Mouse (Mus musculus) stomach, embryonic 14.5 days (tissue): ENCODE results near the gene Cyth2. TPM values are rescaled to one million over a fixed set of nuclear protein-coding genes. Genes with fewer than 3 reads are reported as not detected.

Experiments
- ATAC-seq: fragments of 200-750 bp; cut with Nextera tagmentation; 2 replicates; pipeline ENCODE4 v1.8.0; 2017; ENCODE audit warnings: low read depth, moderate TSS enrichment; ENCODE audit not compliant: insufficient number of reproducible peaks, insufficient read depth, low FRiP score
- H3K27ac ChIP-seq: fragments of 300-500 bp; sonication (generic); 2 replicates; pipeline ENCODE4 v1.5.1; 2014; ENCODE audit warnings: mild to moderate bottlenecking, low read length, moderate library complexity, mixed read lengths
- H3K27me3 ChIP-seq: fragments of 300-500 bp; sonication (generic); 2 replicates; pipeline ENCODE4 v1.6.1; 2014; ENCODE audit warnings: low read length, control low read depth, mixed read lengths; ENCODE audit not compliant: control insufficient read depth, insufficient read depth
- H3K36me3 ChIP-seq: fragments of 300-500 bp; sonication (generic); 2 replicates; pipeline ENCODE4 v1.6.1; 2014; ENCODE audit warnings: mild to moderate bottlenecking, control low read depth, low read length, moderate library complexity, mixed read lengths; ENCODE audit not compliant: control insufficient read depth, insufficient read depth
- H3K4me1 ChIP-seq: fragments of 300-500 bp; sonication (generic); 2 replicates; pipeline ENCODE4 v1.6.1; 2014; ENCODE audit warnings: low read length, control low read depth, mixed read lengths; ENCODE audit not compliant: control insufficient read depth, insufficient read depth
- H3K4me2 ChIP-seq: fragments of 300-500 bp; sonication (generic); replicated peaks from 2 replicates; pipeline ENCODE4 v1.6.1; 2014; ENCODE audit warnings: low read depth, low read length, control low read depth
- H3K4me3 ChIP-seq: fragments of 300-500 bp; sonication (generic); 2 replicates; pipeline ENCODE4 v1.5.1; 2014; ENCODE audit warnings: low read depth, low read length, control low read depth
- H3K9ac ChIP-seq: fragments of 300-500 bp; sonication (generic); replicated peaks from 2 replicates; pipeline ENCODE4 v1.6.1; 2014; ENCODE audit warnings: low read depth, mild to moderate bottlenecking, control low read depth, low read length, moderate library complexity, mixed read lengths
- H3K9me3 ChIP-seq: fragments of 300-500 bp; sonication (generic); 2 replicates; pipeline ENCODE4 v1.6.1; 2016; ENCODE audit warnings: low read depth, low read length, control low read depth; ENCODE audit not compliant: control insufficient read depth
- WGBS: fragments of 180-500 bp; shearing (Covaris S2); extraction: QIAGEN DNeasy Blood & Tissue Kit; methylation state at CpG from one replicate; pipeline ENCODE4 v1.1.7; 2014; 5-methylcytosine and 5-hydroxymethylcytosine counted together
- polyA plus RNA-seq: library from polyadenylated mRNA; unstranded; fragments of >200 nt; fragmentation: Nextera tagmentation; extraction: Ambion mirVana; gene quantifications from 2 replicates; pipeline ENCODE4 v1.2.1, GENCODE M21; 2014

The Cyth2 gene
- polyA plus RNA-seq, 1 experiment from 2014 or later = 92.6 TPM

DNA sequence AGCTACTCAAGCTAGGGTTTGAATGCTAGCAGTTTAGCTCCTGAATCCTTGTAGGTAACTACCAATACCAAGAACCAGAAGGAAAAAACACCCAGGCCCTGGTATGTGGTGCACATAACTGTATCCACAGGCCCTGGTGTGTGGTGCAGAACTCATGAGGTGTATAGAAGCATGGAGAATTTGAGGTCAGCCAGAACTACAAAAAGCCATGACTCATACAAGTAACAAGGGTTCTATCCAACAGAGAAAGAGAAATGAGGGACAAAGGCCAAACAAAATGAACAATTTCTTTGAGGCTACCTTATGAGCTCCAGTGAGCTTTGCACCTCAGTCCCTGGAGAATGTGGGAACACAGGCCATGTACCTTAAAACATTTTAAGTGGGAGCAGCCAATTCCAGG lies 6.5 kb upstream of the Cyth2 start:
- Histone ChIP-seq H3K27ac (no peak overlapping the region), H3K27me3 (no peaks in the 10 kb centered on the region), H3K36me3 (peaks cover 20% of the 10 kb centered on the region), H3K9ac (no peak overlapping the region), H3K4me3 (no peak overlapping the region), H3K9me3 (no peaks in the 10 kb centered on the region), H3K4me1 (no peaks in the 10 kb centered on the region), H3K4me2 (no peak overlapping the region)
- no peak for ATAC-seq

DNA sequence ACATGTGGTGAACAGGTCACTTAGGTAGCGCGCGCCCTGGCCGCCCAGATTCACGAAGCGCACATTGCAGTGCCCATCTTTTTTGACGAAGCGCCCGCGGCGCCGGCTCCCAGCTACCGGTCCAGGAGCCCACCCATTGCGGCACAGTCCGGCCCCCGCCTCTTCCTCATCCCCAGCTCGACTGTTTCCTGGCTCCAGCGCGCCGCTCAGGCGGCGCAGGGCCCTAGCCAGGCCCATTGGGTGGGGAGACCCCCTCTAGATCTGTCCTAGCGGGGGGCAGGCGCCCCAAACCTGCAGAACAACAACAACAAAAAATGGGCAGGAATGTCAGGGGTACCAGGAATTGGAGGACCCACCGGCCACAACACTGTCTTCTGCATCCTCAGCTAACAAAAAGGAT lies 5.5 kb upstream of the Cyth2 start:
- no peak overlapping the region for H3K4me3 ChIP-seq
- H3K9ac ChIP-seq = no peak overlapping the region
- WGBS = 12% methylated on average over 25 of the region's 25 CpGs
- H3K36me3 ChIP-seq = peaks cover 9% of the 10 kb centered on the region; the same call in 1 of the 2 replicates
- no peaks in the 10 kb centered on the region for H3K9me3 ChIP-seq
- no peaks in the 10 kb centered on the region for H3K27me3 ChIP-seq
- H3K27ac ChIP-seq = no peak overlapping the region
- peak overlapping the region; percentile 31; the same call in 1 of the 2 replicates for H3K4me2 ChIP-seq
- H3K4me1 ChIP-seq = peaks cover 7% of the 10 kb centered on the region
- no peak for ATAC-seq

- H3K9ac ChIP-seq = no peak overlapping the region; the same call in 1 of the 2 replicates
- peaks cover 17% of the 10 kb centered on the region for H3K36me3 ChIP-seq
- H3K4me1 ChIP-seq = peaks cover 18% of the 10 kb centered on the region
- H3K4me3 ChIP-seq = no peak overlapping the region
- no peaks in the 10 kb centered on the region for H3K27me3 ChIP-seq
- H3K27ac ChIP-seq = no peak overlapping the region
- H3K9me3 ChIP-seq = no peaks in the 10 kb centered on the region
- ATAC-seq = no peak
- 66% methylated on average over 2 of the region's 2 CpGs for WGBS
- no peak overlapping the region for H3K4me2 ChIP-seq
Observed at GRCm38 (mm10) chr7:45815984-45816351, 1.6 kb upstream of the Cyth2 start.

DNA sequence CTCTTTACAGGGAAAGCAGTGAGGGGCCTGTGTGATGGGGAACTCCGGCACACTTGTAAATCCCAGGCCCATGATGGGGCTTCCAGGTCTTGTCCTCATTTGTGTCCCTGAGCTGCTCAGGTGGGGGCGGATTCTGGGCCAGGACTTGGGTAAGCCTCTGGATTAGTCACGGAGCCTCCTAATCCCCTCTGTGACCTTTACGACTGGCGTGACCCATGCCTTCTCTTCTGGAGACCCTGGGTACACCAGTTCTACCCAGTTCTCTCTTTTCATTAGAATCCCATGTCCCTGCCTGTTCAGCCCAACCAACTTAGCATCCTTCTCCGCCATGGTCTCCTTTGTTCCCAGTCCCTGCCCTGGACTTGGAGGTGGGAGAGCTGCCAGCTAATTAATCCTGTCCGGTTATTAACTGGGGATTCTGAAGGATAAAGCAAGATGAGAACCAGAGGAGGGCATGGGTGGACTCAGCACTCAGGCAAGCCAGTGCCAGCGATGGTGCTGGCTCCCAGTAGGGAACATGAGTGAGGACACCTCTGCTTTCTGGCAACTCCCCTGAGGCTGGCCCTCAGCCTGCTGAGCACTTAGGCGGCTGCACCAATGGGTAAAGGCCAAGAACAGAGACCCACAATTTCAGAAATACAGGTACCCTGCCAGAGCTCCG lies 1.1 kb upstream of the Cyth2 start:
- Histone ChIP-seq H3K4me3 (no peak overlapping the region), H3K9ac (no peak overlapping the region), H3K36me3 (peaks cover 22% of the 10 kb centered on the region), H3K9me3 (no peaks in the 10 kb centered on the region), H3K27ac (no peak overlapping the region), H3K27me3 (no peaks in the 10 kb centered on the region), H3K4me2 (no peak overlapping the region), H3K4me1 (peaks cover 18% of the 10 kb centered on the region)
- no peak for ATAC-seq
- WGBS = 58% methylated on average over 10 of the region's 10 CpGs

GRCm38 (mm10) chr7:45814841-45815240 lies 460 bp upstream of the Cyth2 start:
- Histone ChIP-seq H3K36me3 (peaks cover 28% of the 10 kb centered on the region), H3K27ac (no peak overlapping the region), H3K4me3 (peak overlapping the region; percentile 20), H3K9ac (no peak overlapping the region), H3K4me2 (peak overlapping the region; percentile 47), H3K4me1 (peaks cover 18% of the 10 kb centered on the region), H3K9me3 (no peaks in the 10 kb centered on the region), H3K27me3 (no peaks in the 10 kb centered on the region)
- 3% methylated on average over 5 of the region's 5 CpGs for WGBS
- no peak for ATAC-seq

DNA sequence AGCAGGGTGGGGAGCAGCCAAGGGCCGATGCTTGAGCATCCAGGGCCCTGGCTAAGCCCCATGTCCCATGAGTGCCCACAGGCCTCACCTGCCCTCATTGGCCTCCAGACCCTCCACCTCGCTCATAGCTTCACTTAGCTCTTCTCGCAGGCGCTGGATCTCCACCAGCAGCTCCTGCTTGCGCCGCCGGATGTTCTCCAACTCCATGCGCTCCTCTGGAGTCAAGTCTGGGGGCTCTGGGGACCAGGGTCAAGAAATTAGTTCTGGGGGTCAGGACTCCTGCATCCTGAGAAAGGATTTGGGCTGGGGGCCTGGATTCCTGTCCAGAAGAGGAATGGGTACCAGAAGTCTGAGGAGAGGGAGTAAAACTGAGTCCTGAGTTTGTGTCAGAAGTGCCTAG lies 1.5 kb downstream of the Cyth2 start:
- H3K4me2 ChIP-seq = peak overlapping the region; percentile 92
- peaks cover 48% of the 10 kb centered on the region for H3K36me3 ChIP-seq
- H3K27ac ChIP-seq = no peak overlapping the region

DNA sequence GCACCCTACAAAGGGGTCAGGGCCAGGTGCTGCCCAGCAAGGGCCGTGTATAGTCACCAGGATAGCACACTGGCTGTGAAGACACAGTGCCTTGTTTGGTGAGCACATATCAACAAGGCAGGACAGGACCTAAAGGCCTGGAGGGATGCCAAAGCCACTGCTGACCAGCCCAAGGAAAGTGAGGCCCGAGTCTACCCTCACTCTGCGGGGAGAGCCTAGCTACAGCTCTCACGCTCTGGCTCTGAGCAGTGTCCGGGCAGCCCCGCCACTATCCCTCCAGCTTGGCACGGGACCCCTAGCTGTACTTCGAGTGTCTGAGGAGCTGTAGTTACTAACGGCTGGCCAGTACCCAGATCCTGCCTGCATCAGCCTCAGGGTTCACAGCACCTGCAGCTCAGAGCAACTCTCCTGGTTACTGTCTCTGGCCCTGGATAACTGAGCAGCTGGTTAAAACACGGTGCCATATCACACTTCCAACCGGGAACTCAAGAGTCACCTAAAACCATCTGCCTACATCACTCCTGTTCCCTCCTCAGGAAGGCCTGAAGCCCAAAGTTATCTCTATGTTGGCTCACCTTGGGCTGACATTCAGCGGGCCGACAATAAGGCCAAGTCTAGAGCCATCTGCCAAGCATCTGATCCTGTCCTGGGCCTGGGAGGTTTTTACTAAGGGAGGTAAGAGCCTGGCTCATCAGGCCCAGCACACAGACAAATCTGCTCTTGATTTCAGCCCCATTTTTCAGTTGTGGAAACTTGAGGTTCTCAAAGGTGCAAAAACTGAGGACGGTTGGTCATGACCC lies 4.9 kb downstream of the Cyth2 start:
- no peak overlapping the region for H3K4me2 ChIP-seq
- no peak overlapping the region for H3K4me3 ChIP-seq
- H3K36me3 ChIP-seq = peaks cover 59% of the 10 kb centered on the region
- ATAC-seq = no peak
- no peak overlapping the region for H3K27ac ChIP-seq
- WGBS = 85% methylated on average over 14 of the region's 14 CpGs
- no peak overlapping the region for H3K9ac ChIP-seq
- H3K9me3 ChIP-seq = no peaks in the 10 kb centered on the region
- peaks cover 10% of the 10 kb centered on the region; the same call in 1 of the 2 replicates for H3K4me1 ChIP-seq
- no peaks in the 10 kb centered on the region for H3K27me3 ChIP-seq

More for the DNA sequence above, 1.5 kb downstream of the Cyth2 start:
- Histone ChIP-seq H3K4me1 (peaks cover 18% of the 10 kb centered on the region), H3K9me3 (no peaks in the 10 kb centered on the region), H3K27me3 (no peaks in the 10 kb centered on the region), H3K9ac (peak overlapping the region; percentile 99), H3K4me3 (peak overlapping the region; percentile 92)
- 76% methylated on average over 8 of the region's 8 CpGs for WGBS
- ATAC-seq = no peak

DNA sequence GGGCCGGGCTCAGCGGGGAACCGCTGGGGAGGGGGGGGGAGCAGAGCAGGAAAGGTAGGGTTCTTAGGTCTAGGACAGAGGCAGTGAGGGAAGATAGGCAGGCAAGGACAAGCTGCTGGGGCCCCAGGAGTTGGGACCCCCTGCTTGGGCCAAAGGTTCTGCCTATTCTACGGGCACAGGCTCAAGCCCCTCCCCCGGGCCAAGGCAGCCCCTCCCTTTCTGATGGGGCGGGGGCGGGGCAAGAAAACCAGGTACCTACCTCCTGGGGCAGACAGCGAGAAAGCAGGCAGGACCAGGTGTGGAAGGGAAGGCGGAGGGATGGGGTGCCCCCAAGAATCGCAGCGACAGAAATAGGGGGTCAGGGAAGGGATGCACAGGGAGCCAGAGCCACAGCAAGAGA lies 5.9 kb downstream of the Cyth2 start:
- H3K4me1 ChIP-seq = peaks cover 10% of the 10 kb centered on the region; the same call in 1 of the 2 replicates
- no peaks in the 10 kb centered on the region for H3K9me3 ChIP-seq
- H3K27ac ChIP-seq = no peak overlapping the region
- ATAC-seq = no peak
- H3K9ac ChIP-seq = no peak overlapping the region
- no peak overlapping the region for H3K4me3 ChIP-seq
- H3K36me3 ChIP-seq = peaks cover 59% of the 10 kb centered on the region
- 41% methylated on average over 11 of the region's 11 CpGs for WGBS
- no peaks in the 10 kb centered on the region for H3K27me3 ChIP-seq
- H3K4me2 ChIP-seq = no peak overlapping the region
